Mouse (Mus musculus) right cerebral cortex, postnatal 25 days (tissue): ENCODE results near the gene Hexim2.

Source experiments
- DNase-seq: peaks from one replicate; pipeline ENCODE4 v3.0.0; 2022

Hexim2 gene

GRCm38 (mm10) chr11:103131701-103132575 is at the start of gene Hexim2:
Gene Hexim2 (plus strand): TSS chr11:103132429.
- peak; percentile 64 for DNase-seq

- DNase-seq, result no peak
These were observed 38.9 kb upstream of the Hexim2 start for GRCm38 (mm10) chr11:103093306-103093705.

- DNase-seq, result no peak
These were observed 38.1 kb upstream of the Hexim2 start for GRCm38 (mm10) chr11:103093862-103094833.

- DNase-seq, result no peak
These were observed 37.0 kb upstream of the Hexim2 start for GRCm38 (mm10) chr11:103095107-103095670.

GRCm38 (mm10) chr11:103095801-103096200 is 36.4 kb upstream of the Hexim2 start:
- no peak for DNase-seq

GRCm38 (mm10) chr11:103096979-103097894 is 35.0 kb upstream of the Hexim2 start:
- no peak for DNase-seq

- DNase-seq, result no peak
These were observed 33.6 kb upstream of the Hexim2 start for GRCm38 (mm10) chr11:103098531-103099190.

- DNase-seq, result no peak
These were observed 32.8 kb upstream of the Hexim2 start for GRCm38 (mm10) chr11:103099352-103099940.

GRCm38 (mm10) chr11:103100361-103100760 is 31.9 kb upstream of the Hexim2 start:
- DNase-seq, result no peak

GRCm38 (mm10) chr11:103101481-103101865 is 30.8 kb upstream of the Hexim2 start, which contains the start of the genes Plcd3 and Acbd4:
Gene Plcd3 (minus strand): TSS chr11:103101658.
Gene Acbd4 (plus strand): TSS chr11:103101682.
- peak; percentile 70 for DNase-seq

GRCm38 (mm10) chr11:103101866-103102501 is 30.2 kb upstream of the Hexim2 start:
- peak; percentile 67 for DNase-seq

GRCm38 (mm10) chr11:103102725-103103349 is 29.4 kb upstream of the Hexim2 start:
- peak; percentile 97 for DNase-seq

- DNase-seq, result no peak
These were observed 28.6 kb upstream of the Hexim2 start for GRCm38 (mm10) chr11:103103621-103104020.

- DNase-seq, result no peak
These were observed 27.8 kb upstream of the Hexim2 start for GRCm38 (mm10) chr11:103104469-103104868.

GRCm38 (mm10) chr11:103105180-103105725 is 27.0 kb upstream of the Hexim2 start:
- no peak for DNase-seq

GRCm38 (mm10) chr11:103105810-103106209 is 26.4 kb upstream of the Hexim2 start:
- no peak for DNase-seq

- DNase-seq, result no peak
These were observed 25.8 kb upstream of the Hexim2 start for GRCm38 (mm10) chr11:103106386-103106785.

- no peak for DNase-seq
These were observed 20.9 kb upstream of the Hexim2 start for GRCm38 (mm10) chr11:103111301-103111700.

GRCm38 (mm10) chr11:103111881-103112551 is 20.2 kb upstream of the Hexim2 start:
- no peak for DNase-seq
